Mouse (Mus musculus): ENCODE measurements around the gene Gm10837.

Gm10837 gene

DNA sequence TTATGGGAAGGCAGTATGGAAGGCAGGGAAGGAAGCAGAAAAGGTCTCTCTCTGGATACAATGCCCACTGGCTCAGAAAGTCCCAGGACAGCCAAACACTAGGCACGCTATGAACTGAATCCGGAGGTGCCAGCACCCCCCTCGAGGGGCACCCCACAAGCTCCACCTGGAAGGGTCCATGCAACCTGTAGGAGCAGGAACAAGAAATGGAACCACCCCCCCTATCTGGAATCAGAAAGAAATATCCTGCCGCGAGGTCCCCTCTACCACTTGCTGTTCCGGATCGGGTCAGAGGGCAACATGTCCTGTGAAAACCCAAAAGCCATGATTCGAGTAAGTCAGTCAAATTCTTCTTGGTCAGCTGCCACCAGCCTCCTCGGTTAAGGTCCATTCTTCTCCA is 28.4 kb upstream of the Gm10837 start:
- ChIA-PET POLR2A (interaction anchor here in 3 of 4 experiments (0.5 to 3.5 kb wide), 15 partner anchors 9 to 1191 kb away, joined by 3 to 19 read pairs (median 4); partner anchors contain the start of gene Zic2 (in 3 of the 3)), CTCF (interaction anchor here in 2 of 4 experiments (0.5 to 0.9 kb wide), 4 partner anchors 8 to 32 kb away, joined by 3 to 7 read pairs (median 3); no protein-coding TSS in a partner anchor)

DNA sequence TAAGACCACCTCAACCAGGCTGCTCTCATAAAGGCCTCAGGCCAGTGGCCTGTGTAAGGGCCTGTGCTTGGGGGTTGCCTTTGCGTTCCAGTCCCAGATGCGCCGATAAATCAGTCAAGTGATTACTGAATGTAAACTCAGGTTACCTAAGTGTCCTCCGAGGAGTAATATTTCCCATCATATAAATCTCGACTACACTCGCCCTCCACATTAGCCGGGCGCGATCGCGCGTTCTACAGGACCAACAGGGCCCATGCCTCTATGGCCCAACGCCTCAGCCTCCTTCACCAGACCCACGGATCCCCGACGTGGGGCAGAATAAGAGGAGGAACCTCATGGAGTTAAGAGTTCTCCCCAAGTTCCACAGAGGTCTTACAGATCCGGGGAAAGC is 27.7 kb upstream of the Gm10837 start:
- ChIA-PET POLR2A (interaction anchor here in 2 of 4 experiments (1.2 to 8.9 kb wide), 5 partner anchors 10 to 28 kb away, joined by 3 to 230 read pairs (median 39); partner anchors contain the start of genes Zic2 (in 2 of the 2) and Gm5089 (in 1 of the 2)), CTCF (interaction anchor here in 1 of 4 experiments (0.9 kb wide), 1 partner anchor 9 kb away, joined by 3 read pairs; no protein-coding TSS in a partner anchor)

DNA sequence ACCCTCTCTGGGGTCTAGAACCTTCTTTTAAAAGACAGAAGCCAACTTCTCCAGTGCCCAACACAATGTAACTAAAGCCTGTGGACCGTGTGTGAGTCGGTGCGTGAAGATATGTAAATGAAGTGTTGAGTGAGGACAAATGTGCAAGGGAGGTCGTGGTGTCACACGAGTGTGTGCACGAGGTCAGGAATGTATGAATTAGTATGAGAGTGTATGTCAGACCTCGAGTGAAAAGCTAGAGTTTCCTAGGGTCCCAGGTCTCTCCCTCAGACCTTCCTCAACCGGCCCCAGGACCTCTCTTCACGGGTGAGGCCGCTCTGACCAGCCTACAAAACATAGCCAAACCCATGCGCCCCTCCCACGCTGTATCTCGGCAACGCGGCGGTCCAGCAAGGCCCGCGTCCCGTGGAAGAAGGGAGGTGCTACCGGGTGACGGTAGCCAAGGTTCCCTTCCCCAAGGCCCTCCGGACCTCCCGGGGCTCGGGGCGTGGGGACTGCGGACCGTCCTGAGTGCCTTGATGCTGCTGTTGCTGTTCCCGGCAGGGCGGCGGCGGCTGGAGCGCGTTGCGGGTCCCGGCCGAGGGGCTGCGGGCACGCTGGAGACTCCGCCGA is 27.2 kb upstream of the Gm10837 start:
- ChIA-PET POLR2A (interaction anchor here (0.5 to 8.9 kb wide), 23 partner anchors 10 to 358 kb away, joined by 3 to 230 read pairs (median 6); partner anchors contain the start of genes Zic2 (in 3 of the 4), Gm5089 (in 2 of the 4) and Gm10837 (in 1 of the 4)), CTCF (interaction anchor here in 1 of 4 experiments (1.0 kb wide), 1 partner anchor 10 kb away, joined by 3 read pairs; no protein-coding TSS in a partner anchor)

DNA sequence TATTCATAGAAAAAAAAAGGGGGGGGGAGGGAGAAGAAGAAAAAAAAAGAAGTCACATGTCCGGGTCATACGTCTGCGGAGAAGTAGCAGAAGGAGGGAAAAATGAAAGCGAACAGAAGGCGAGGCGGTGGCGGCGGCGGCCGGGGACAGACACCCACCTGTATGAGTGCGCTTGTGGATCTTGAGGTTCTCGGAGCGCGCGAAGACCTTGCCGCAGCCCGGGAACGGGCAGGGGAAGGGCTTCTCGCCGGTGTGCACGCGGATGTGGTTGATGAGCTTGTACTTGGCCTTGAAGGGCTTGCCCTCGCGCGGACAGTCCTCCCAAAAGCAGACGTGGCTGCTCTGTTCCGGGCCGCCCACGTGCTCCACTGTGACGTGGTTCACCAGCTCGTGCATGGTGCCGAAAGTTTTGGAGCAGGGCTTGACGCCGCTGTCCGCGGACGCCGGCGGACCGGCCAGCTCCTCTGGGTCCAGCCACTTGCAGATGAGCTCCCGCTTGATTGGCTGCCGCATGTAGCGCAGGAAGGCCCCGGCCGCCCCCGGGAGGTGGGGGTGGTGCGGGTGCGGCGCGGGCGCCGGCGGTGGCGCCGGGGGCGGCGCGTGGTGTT is 26.5 kb upstream of the Gm10837 start:
- POLR2A ChIA-PET: interaction anchor here (0.5 to 8.9 kb wide), 31 partner anchors 10 to 359 kb away, joined by 3 to 230 read pairs (median 6); partner anchors contain the start of genes Zic2 (in 3 of the 4), Gm5089 (in 2 of the 4) and Gm10837 (in 1 of the 4)
- CTCF ChIA-PET: interaction anchor here (0.7 to 1.3 kb wide), 5 partner anchors 10 to 128 kb away, joined by 3 to 4 read pairs (median 3); partner anchors contain the start of gene Zic2 (in 1 of the 4)

DNA sequence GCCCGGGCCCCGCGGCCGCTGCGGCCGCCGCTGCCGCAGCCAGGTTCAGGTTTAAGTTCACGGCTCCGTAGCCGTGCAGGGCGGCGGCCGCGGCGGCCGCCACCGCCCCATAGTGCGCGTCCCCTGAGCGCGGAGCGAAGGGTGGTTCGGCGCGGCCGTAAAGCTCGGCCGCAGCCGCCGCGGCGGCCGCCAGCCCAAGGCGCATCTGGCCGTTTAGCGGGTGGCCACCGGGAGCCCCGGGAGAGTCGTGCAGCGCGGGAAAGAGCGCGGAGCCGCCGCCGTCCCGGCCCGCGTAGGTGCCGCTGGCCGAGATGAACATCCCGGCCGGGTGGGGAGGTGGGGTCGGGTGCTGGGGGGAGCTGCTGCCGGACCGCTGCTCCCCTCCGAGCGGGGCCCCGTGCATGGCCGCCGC is 26.0 kb upstream of the Gm10837 start:
- POLR2A ChIA-PET: interaction anchor here (0.5 to 8.9 kb wide), 41 partner anchors 10 to 359 kb away, joined by 3 to 230 read pairs (median 6); partner anchors contain the start of genes Zic2 (in 3 of the 4), Gm10837 (in 2 of the 4) and Gm5089 (in 2 of the 4)
- CTCF ChIA-PET: interaction anchor here in 3 of 4 experiments (0.7 to 1.4 kb wide), 5 partner anchors 9 to 209 kb away, joined by 3 to 4 read pairs (median 3); partner anchors contain the start of gene Zic2 (in 1 of the 3)

DNA sequence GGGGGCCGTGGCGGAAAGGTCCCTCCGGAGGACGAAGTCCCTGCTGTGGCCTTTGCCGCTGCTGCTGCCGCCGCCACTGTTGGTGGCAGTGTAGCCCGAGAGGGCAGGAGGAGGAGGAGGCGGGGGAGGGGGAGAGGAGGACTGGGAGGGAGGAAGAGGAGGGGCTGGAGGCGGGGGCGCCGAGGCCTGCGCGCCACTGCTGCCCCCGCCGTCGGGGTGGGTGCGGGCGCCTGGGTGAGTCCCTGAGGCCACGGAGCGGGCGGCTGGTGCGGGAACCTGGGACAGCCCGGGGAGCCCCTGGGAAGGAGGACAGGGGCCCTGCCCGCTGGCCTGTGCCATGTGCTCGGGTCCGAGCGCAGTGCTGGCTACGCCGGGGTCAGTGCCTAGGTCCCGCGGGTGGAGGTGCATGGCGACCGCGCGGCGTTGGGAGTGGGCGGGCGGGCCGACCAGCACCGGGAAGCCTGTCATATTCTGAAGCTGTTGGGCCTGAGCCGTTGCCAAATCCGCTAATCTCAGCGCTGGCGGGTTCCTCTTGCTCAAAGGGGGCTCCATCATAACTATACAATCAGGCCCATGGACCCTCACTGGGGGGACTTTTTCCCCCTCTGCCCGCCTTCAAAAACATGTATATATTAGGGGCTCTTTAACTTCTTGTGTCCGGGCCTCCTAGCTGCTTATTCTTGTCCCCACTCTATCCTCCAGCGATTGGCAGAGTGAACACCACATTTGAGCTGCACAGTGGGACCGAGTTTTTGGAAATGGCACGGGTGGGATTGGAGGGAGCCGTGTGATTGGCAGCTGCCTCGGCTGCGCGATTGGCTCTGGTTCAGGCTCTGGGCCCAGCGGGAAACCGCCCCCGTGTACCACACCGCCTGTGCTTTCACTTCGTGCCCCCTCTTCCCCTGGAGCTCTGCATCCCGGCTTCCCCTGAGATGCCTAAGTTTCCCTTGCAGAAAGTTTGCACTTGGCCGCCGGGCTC is 25.3 kb upstream of the Gm10837 start, which contains the start of gene Zic5:
Gene Zic5 (minus strand): TSS at position 915 of the 979 bp plus-strand sequence.
- POLR2A ChIA-PET: interaction anchor here (0.5 to 8.9 kb wide), 87 partner anchors 8 to 535 kb away, joined by 3 to 230 read pairs (median 4); partner anchors contain the start of genes Zic2 (in 4 of the 4), Gm10837 (in 3 of the 4), Gm5089 (in 2 of the 4) and Clybl (in 1 of the 4)

DNA sequence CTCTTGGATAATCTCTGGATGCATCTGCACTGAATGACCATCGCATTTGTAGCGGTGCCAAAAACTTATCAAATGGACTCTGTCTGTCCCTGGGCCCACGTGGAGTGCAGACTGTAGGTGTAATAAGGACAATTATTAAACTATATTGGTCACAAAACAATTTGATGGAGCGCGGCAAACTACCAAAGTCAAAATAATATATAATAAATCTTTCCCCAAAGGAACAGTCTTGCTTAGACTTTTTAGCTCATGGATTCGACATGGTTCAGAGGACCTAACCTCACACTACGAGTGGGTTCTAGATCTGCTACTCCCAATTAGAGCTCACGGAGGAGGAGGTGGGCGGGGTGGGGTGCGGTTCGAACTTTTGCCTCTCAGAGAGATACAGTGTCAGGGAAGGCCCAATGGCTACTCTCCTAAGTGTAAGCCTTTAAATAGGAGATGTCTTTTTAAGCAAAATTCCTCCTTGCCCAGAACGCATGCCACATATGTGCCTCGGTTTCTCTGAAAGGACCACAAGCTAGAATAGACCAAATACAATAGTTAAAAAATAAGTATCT is 24.4 kb upstream of the Gm10837 start:
- ChIA-PET CTCF (interaction anchor here (0.5 to 1.2 kb wide), 6 partner anchors 10 to 255 kb away, joined by 3 to 12 read pairs (median 4); no protein-coding TSS in a partner anchor), POLR2A (interaction anchor here (0.6 to 8.9 kb wide), 79 partner anchors 8 to 1530 kb away, joined by 3 to 230 read pairs (median 5); partner anchors contain the start of genes Zic2 (in 4 of the 4), Gm10837 (in 3 of the 4), Gm5089 (in 2 of the 4) and Clybl (in 1 of the 4))

More for the DNA sequence above, 25.3 kb upstream of the Gm10837 start, which contains the start of gene Zic5:
- CTCF ChIA-PET: interaction anchor here (0.5 to 1.4 kb wide), 7 partner anchors 9 to 221 kb away, joined by 3 to 12 read pairs (median 4); partner anchors contain the start of gene Zic2 (in 1 of the 4)

DNA sequence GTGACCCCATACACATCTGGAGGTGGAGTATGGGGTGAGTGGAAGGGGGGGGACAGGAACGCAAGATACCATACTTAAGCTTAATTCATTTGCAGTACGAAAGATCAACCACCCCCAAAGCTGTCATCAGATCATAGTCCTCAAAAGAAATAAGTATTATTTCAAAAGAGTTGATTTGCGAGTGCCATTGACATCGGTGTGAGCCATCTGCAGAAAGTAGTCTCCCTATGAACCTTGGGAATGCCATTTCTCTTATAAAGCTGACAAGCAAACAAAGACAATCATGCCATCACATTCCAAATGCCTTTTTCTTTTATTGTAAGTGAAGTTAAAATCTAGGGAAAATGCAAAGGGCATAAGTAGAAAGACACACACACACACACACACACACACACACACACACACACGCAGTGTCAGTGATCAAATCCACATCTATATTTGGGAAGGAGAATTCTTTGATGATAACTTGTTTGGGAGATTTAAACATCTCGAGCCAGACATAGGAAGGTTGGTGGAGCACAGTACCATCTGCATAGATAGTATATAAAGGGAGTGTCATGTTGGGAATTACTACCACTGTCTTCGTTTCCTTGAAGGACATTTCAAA is 23.5 kb upstream of the Gm10837 start:
- ChIA-PET CTCF (interaction anchor here in 1 of 4 experiments (1.6 kb wide), 1 partner anchor 33 kb away, joined by 4 read pairs; no protein-coding TSS in a partner anchor), POLR2A (interaction anchor here (0.6 to 8.9 kb wide), 23 partner anchors 7 to 236 kb away, joined by 3 to 230 read pairs (median 6); partner anchors contain the start of genes Zic2 (in 4 of the 4), Gm10837 (in 1 of the 4) and Gm5089 (in 1 of the 4))

DNA sequence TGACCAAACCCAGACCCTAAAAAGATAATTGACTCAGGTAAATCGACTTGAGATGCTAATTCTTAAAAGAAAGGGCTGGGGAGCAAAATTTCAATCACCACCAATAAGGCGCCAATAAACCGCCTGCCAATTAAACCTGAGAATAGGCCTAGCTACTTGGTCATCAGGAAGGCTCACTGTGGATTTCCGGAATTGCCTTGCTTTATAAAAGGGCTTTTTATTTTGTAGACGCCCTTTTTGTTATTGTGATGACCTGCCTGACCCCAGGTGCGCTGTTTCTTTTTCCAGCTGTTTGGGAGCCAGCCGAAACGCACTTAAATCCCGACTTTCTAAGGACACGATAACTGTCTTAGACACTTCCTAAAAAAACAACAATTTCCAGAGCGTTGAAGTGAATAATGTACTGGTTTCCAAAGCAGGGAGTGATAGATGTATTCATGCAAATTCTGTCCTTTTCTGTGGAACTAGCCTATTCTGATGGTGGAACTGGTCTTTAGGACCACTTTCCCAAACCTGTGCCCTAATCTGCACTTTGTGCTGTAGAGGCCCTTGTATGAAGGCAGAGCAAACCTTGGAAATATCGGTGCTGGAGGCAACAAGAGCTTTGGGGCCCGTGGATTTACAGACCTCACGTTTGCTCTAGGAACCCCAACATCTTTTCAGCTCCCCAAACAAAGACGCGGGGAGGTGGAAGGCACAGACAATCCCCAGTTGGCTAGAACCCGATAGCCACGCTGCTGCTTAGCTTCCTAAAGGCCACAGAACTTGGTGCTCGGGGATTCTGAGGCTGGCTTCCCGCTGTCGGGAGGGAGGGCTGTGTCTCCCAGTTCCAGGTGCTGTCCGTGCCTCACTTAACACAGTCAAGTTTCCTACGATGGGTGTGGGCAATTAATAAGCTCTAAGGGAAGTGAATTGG is 22.2 kb upstream of the Gm10837 start:
- POLR2A ChIA-PET: interaction anchor here (0.5 to 8.9 kb wide), 56 partner anchors 7 to 1565 kb away, joined by 3 to 230 read pairs (median 4); partner anchors contain the start of genes Gm10837 (in 2 of the 4), Pcca (in 2 of the 4), Zic2 (in 2 of the 4) and Ubac2 (in 1 of the 4)
- CTCF ChIA-PET: interaction anchor here in 3 of 4 experiments (0.5 to 1.6 kb wide), 7 partner anchors 12 to 1070 kb away, joined by 3 to 7 read pairs (median 4); no protein-coding TSS in a partner anchor

DNA sequence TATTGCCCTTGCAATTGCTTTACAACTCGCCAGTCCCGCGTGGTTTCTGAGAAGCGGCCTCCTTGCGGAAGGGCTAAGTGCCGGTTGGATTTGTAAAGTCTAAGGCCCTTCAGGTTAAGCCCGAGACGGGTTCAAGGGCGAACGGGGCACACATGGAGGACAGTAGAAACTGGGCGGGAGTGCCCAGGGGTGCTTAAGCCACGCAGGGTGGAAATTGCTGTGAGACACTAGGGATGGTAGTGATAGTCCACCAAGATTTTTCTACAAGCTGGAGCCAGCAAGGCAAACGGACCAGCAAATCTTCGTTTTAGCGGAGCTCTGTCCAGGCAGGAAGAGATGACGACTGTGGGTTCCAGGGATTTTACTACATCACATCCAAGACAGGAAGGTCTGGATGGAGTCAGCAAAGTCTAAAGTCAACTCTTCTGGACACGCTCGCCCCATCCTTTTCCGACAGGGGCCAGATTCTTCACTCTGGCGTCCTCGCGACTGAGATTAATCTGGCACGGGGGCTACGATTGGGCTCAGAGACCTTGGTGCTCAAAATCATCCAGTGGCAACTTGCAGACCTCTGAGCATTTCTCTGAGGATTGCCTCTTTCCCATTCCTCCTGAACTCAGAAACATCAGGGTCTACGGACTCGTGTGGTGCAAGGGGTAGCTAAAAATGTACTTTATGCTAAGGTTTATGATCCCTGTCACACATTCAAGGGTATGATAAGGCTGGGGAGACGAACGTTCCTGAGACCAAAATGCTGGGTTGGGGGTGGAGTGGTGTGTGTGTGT is 21.2 kb upstream of the Gm10837 start:
- ChIA-PET POLR2A (interaction anchor here (0.6 to 8.9 kb wide), 47 partner anchors 7 to 1564 kb away, joined by 3 to 230 read pairs (median 4); partner anchors contain the start of genes Gm10837 (in 2 of the 4), Pcca (in 2 of the 4), Zic2 (in 2 of the 4) and Gm5089 (in 1 of the 4)), CTCF (interaction anchor here in 1 of 4 experiments (1.2 to 1.4 kb wide), 2 partner anchors 213 to 244 kb away, joined by 3 to 4 read pairs; no protein-coding TSS in a partner anchor)

DNA sequence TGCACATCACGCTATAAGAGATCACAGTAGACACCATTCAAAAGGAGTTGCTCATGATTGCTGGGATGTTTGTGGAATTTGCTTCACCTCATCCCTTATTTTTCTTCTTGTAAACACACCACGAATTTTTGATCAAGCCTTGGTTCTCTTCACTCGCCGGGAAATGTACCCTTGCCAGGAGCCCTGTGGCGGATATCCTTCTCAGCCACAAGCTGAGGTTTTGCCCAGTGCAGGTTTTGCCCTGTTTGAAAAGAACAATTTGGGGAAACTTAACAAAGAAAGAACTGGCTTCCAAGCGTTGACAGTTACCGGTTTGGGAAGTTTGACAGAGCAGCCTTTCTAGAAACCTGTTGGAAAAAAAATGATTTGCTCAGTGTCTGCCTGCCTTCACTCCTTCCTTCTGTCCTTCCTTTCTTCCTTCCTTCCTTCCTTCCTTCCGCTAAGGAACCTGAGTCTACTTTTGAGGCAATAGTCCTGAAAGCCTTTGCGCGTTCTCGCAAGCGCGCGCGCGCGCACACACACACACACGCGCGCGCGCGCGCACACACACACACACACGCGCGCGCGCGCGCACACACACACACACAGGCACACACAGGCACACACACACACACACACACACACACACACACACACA is 18.8 kb upstream of the Gm10837 start:
- ChIA-PET POLR2A (interaction anchor here in 3 of 4 experiments (0.6 to 12.4 kb wide), 24 partner anchors 4 to 1778 kb away, joined by 3 to 230 read pairs (median 5); partner anchors contain the start of genes Gm5089 (in 2 of the 3), Gm10837 (in 1 of the 3), Zic2 (in 1 of the 3) and Zic5 (in 1 of the 3)), CTCF (interaction anchor here in 2 of 4 experiments (0.7 to 0.8 kb wide), 2 partner anchors 18 to 37 kb away, joined by 3 read pairs; no protein-coding TSS in a partner anchor)

DNA sequence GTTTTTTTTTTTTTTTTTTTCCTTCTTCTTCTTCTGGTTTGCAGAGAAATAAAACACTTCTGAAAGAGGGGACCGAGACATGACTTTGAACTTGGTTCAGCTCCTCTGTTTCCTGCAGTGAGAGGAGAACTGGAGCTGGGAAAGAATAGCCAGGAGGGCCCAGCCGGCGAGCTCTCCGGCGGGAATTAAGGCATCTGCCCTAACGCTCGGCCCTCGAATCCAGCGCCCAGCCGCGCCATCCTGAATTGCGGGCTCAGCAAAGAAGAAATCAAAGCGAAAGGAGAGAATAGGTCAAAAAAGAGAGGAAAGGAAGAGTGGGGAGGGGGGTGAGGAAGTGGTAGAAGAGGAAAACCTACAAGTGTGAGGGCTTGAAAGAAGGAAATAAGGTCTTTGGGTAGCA is 18.2 kb upstream of the Gm10837 start:
- CTCF ChIA-PET: interaction anchor here in 2 of 4 experiments (0.7 to 0.8 kb wide), 2 partner anchors 19 to 38 kb away, joined by 3 read pairs; no protein-coding TSS in a partner anchor
- POLR2A ChIA-PET: interaction anchor here (0.6 to 12.4 kb wide), 24 partner anchors 5 to 1778 kb away, joined by 3 to 230 read pairs (median 5); partner anchors contain the start of genes Zic5 (in 2 of the 4), Gm10837 (in 1 of the 4) and Gm5089 (in 1 of the 4)

DNA sequence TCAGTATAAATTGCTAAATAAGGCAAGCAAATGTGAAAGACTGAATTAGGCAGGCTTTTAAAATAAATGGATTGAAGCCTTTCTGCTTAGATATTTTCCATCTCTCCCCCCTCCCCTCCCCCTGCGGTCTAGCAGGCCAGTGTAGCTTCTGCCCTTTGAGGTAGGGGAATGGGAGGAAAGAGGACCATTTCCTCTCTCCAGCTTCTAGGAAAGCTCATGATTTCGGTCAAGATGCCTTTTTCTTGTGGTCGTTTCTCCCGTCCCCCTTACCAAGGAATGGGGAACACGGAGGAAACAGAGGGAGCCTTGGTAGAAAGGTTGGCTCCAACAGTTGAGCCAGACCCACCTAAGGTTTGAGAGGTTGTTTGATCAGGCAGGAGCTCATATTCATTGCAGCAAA is 17.7 kb upstream of the Gm10837 start:
- POLR2A ChIA-PET: interaction anchor here (0.6 to 12.4 kb wide), 24 partner anchors 6 to 1777 kb away, joined by 3 to 230 read pairs (median 5); partner anchors contain the start of genes Zic5 (in 2 of the 4), Gm10837 (in 1 of the 4), Gm5089 (in 1 of the 4) and Pcca (in 1 of the 4)
- CTCF ChIA-PET: no interaction called here
